Mouse (Mus musculus) liver, adult (tissue): ENCODE measurements at regions not wholly inside any gene's neighbourhood (a gene's known extent, or its start where the extent isn't known, plus 50 kb on each side); places are given as distances from the start of the nearest gene placed in this dataset.

Experiments
- GATA4 ChIP-seq: IDR thresholded peaks from 2 replicates; pipeline ENCODE4 v1.6.1; 2014; ENCODE audit warnings: mild to moderate bottlenecking, low read length; ENCODE audit not compliant: insufficient replicate concordance

GRCm38 (mm10) chr14:27562564-27562963 lies 54.3 kb upstream of the Ccdc66 start:
- TF ChIP-seq GATA4 = peak; percentile 58; the same call in 1 of the 2 replicates

GRCm38 (mm10) chr14:27560434-27560833 lies 52.2 kb upstream of the Ccdc66 start:
- TF ChIP-seq GATA4 = no peak

GRCm38 (mm10) chr14:27558794-27559491 lies 50.7 kb upstream of the Ccdc66 start:
- no peak for TF ChIP-seq GATA4
